Mouse (Mus musculus) heart, embryonic 13.5 days (tissue): ENCODE measurements at regions not wholly inside any gene's neighbourhood (a gene's known extent, or its start where the extent isn't known, plus 50 kb on each side); places are given as distances from the start of the nearest gene placed in this dataset.

Experiments used
- ATAC-seq: fragments of 200-750 bp; cut with Nextera tagmentation; 2 replicates; pipeline ENCODE4 v1.8.0; 2017; ENCODE audit warnings: moderate TSS enrichment; ENCODE audit not compliant: insufficient number of reproducible peaks, low FRiP score, low TSS enrichment; ENCODE audit errors: extremely low read depth
- H3K27ac ChIP-seq: fragments of 300-500 bp; sonication (generic); replicated peaks from 2 replicates; pipeline ENCODE4 v1.5.1; 2015; ENCODE audit warnings: moderate library complexity, mild to moderate bottlenecking, inconsistent platforms
- H3K27me3 ChIP-seq: fragments of 300-500 bp; sonication (generic); replicated peaks from 2 replicates; pipeline ENCODE4 v1.6.1; 2015; ENCODE audit warnings: mild to moderate bottlenecking, inconsistent platforms
- H3K36me3 ChIP-seq: fragments of 300-500 bp; sonication (generic); 2 replicates; pipeline ENCODE4 v1.6.1; 2015; ENCODE audit warnings: mild to moderate bottlenecking, inconsistent platforms
- H3K4me1 ChIP-seq: fragments of 300-500 bp; sonication (generic); 2 replicates; pipeline ENCODE4 v1.6.1; 2015; ENCODE audit warnings: inconsistent platforms
- H3K4me2 ChIP-seq: fragments of 300-500 bp; sonication (generic); 2 replicates; pipeline ENCODE4 v1.6.1; 2015; ENCODE audit warnings: inconsistent platforms, mild to moderate bottlenecking, moderate library complexity
- H3K4me3 ChIP-seq: fragments of 300-500 bp; sonication (generic); 2 replicates; pipeline ENCODE4 v1.5.1; 2015; ENCODE audit warnings: moderate library complexity, mild to moderate bottlenecking, inconsistent platforms
- H3K9ac ChIP-seq: fragments of 300-500 bp; sonication (generic); 2 replicates; pipeline ENCODE4 v1.6.1; 2015; ENCODE audit warnings: inconsistent platforms, mild to moderate bottlenecking, moderate library complexity
- H3K9me3 ChIP-seq: fragments of 300-500 bp; sonication (generic); 2 replicates; pipeline ENCODE4 v1.6.1; 2016; ENCODE audit warnings: inconsistent platforms
- WGBS: fragments of 180-500 bp; shearing (Covaris S2); methylation state at CpG from one replicate; pipeline ENCODE4 v1.1.7; 2015; ENCODE audit warnings: mixed read lengths; 5-methylcytosine and 5-hydroxymethylcytosine counted together

GRCm38 (mm10) chr5:148776796-148777659 is 152.1 kb downstream of the Katnal1 start:
- Histone ChIP-seq H3K9me3 (no peaks in the 10 kb centered on the region), H3K9ac (no peak overlapping the region), H3K4me2 (no peak overlapping the region), H3K36me3 (no peaks in the 10 kb centered on the region), H3K27ac (no peak overlapping the region), H3K4me1 (peaks cover 17% of the 10 kb centered on the region), H3K4me3 (no peak overlapping the region), H3K27me3 (no peaks in the 10 kb centered on the region)
- no peak for ATAC-seq
- 65% methylated on average over 20 of the region's 20 CpGs for WGBS

GRCm38 (mm10) chr5:148775232-148775631 is 153.9 kb downstream of the Katnal1 start:
- H3K9me3 ChIP-seq: no peaks in the 10 kb centered on the region
- no peaks in the 10 kb centered on the region for H3K27me3 ChIP-seq
- H3K9ac ChIP-seq: no peak overlapping the region
- H3K4me2 ChIP-seq: no peak overlapping the region
- no peaks in the 10 kb centered on the region for H3K36me3 ChIP-seq
- peaks cover 17% of the 10 kb centered on the region for H3K4me1 ChIP-seq
- 70% methylated on average over 3 of the region's 3 CpGs for WGBS
- H3K4me3 ChIP-seq: no peak overlapping the region
- H3K27ac ChIP-seq: no peak overlapping the region
- no peak for ATAC-seq

GRCm38 (mm10) chr5:148774446-148774845 is 154.7 kb downstream of the Katnal1 start:
- no peak overlapping the region for H3K4me2 ChIP-seq

GRCm38 (mm10) chr5:148769452-148769851 is 159.7 kb downstream of the Katnal1 start:
- no peaks in the 10 kb centered on the region for H3K27me3 ChIP-seq
- WGBS: 76% methylated on average over 4 of the region's 4 CpGs
- no peaks in the 10 kb centered on the region for H3K36me3 ChIP-seq
- ATAC-seq: no peak
- H3K4me2 ChIP-seq: no peak overlapping the region
- H3K4me1 ChIP-seq: peaks cover 16% of the 10 kb centered on the region
- no peak overlapping the region for H3K4me3 ChIP-seq
- peaks cover 3% of the 10 kb centered on the region; the same call in 1 of the 2 replicates for H3K9me3 ChIP-seq
- H3K27ac ChIP-seq: no peak overlapping the region
- no peak overlapping the region for H3K9ac ChIP-seq

More at GRCm38 (mm10) chr5:148774446-148774845, 154.7 kb downstream of the Katnal1 start:
- H3K9ac ChIP-seq: no peak overlapping the region
- no peak for ATAC-seq
- WGBS: 44% methylated on average over 3 of the region's 3 CpGs
- H3K36me3 ChIP-seq: no peaks in the 10 kb centered on the region
- H3K27ac ChIP-seq: no peak overlapping the region
- H3K9me3 ChIP-seq: no peaks in the 10 kb centered on the region
- H3K4me1 ChIP-seq: peaks cover 17% of the 10 kb centered on the region
- no peaks in the 10 kb centered on the region for H3K27me3 ChIP-seq
- H3K4me3 ChIP-seq: no peak overlapping the region

GRCm38 (mm10) chr5:148768346-148768745 is 160.8 kb downstream of the Katnal1 start:
- WGBS: 60% methylated on average over 7 of the region's 7 CpGs

GRCm38 (mm10) chr5:148765993-148766392 is 163.1 kb downstream of the Katnal1 start:
- no peak overlapping the region for H3K27ac ChIP-seq
- H3K27me3 ChIP-seq: no peaks in the 10 kb centered on the region
- H3K9ac ChIP-seq: no peak overlapping the region
- ATAC-seq: no peak
- 70% methylated on average over 7 of the region's 7 CpGs for WGBS
- H3K4me3 ChIP-seq: no peak overlapping the region
- H3K36me3 ChIP-seq: no peaks in the 10 kb centered on the region
- peaks cover 4% of the 10 kb centered on the region; the same call in 1 of the 2 replicates for H3K9me3 ChIP-seq
- no peak overlapping the region for H3K4me2 ChIP-seq
- H3K4me1 ChIP-seq: peaks cover 8% of the 10 kb centered on the region

More at GRCm38 (mm10) chr5:148768346-148768745, 160.8 kb downstream of the Katnal1 start:
- peaks cover 9% of the 10 kb centered on the region for H3K4me1 ChIP-seq
- H3K4me2 ChIP-seq: no peak overlapping the region
- no peak overlapping the region for H3K4me3 ChIP-seq
- H3K36me3 ChIP-seq: no peaks in the 10 kb centered on the region
- H3K27ac ChIP-seq: no peak overlapping the region
- H3K27me3 ChIP-seq: no peaks in the 10 kb centered on the region
- no peak overlapping the region for H3K9ac ChIP-seq
- ATAC-seq: no peak
- H3K9me3 ChIP-seq: peaks cover 4% of the 10 kb centered on the region; the same call in 1 of the 2 replicates

- WGBS: 78% methylated on average over 9 of the region's 9 CpGs
- Histone ChIP-seq H3K4me1 (peaks cover 12% of the 10 kb centered on the region), H3K27me3 (no peaks in the 10 kb centered on the region), H3K36me3 (no peaks in the 10 kb centered on the region), H3K4me3 (no peak overlapping the region), H3K9ac (no peak overlapping the region), H3K27ac (no peak overlapping the region), H3K4me2 (no peak overlapping the region), H3K9me3 (peaks cover 9% of the 10 kb centered on the region; the same call in 1 of the 2 replicates)
- no peak for ATAC-seq
These were observed 169.0 kb downstream of the Katnal1 start for GRCm38 (mm10) chr5:148760108-148760507.

- Histone ChIP-seq H3K4me2 (no peak overlapping the region), H3K4me3 (no peak overlapping the region), H3K9me3 (peaks cover 5% of the 10 kb centered on the region; the same call in 1 of the 2 replicates), H3K36me3 (no peaks in the 10 kb centered on the region), H3K4me1 (peaks cover 15% of the 10 kb centered on the region), H3K27ac (no peak overlapping the region), H3K9ac (no peak overlapping the region), H3K27me3 (no peaks in the 10 kb centered on the region)
- ATAC-seq: no peak
- WGBS: 75% methylated on average over 7 of the region's 7 CpGs
These were observed 170.3 kb downstream of the Katnal1 start for GRCm38 (mm10) chr5:148758786-148759185.

GRCm38 (mm10) chr5:148757715-148758114 is 171.4 kb downstream of the Katnal1 start:
- Histone ChIP-seq H3K27me3 (no peaks in the 10 kb centered on the region), H3K4me3 (no peak overlapping the region), H3K9me3 (peaks cover 6% of the 10 kb centered on the region; the same call in 1 of the 2 replicates), H3K9ac (no peak overlapping the region), H3K27ac (no peak overlapping the region), H3K4me1 (peaks cover 15% of the 10 kb centered on the region), H3K4me2 (no peak overlapping the region), H3K36me3 (no peaks in the 10 kb centered on the region)
- ATAC-seq: no peak; the same call in 1 of the 2 replicates
- WGBS: 55% methylated on average over 5 of the region's 5 CpGs

GRCm38 (mm10) chr5:148757236-148757635 is 171.9 kb downstream of the Katnal1 start:
- H3K4me3 ChIP-seq: no peak overlapping the region
- no peak overlapping the region for H3K4me2 ChIP-seq
- H3K9ac ChIP-seq: no peak overlapping the region
- 62% methylated on average over 8 of the region's 8 CpGs for WGBS
- H3K4me1 ChIP-seq: peaks cover 15% of the 10 kb centered on the region
- peaks cover 9% of the 10 kb centered on the region; the same call in 1 of the 2 replicates for H3K9me3 ChIP-seq
- ATAC-seq: no peak
- no peak overlapping the region for H3K27ac ChIP-seq
- no peaks in the 10 kb centered on the region for H3K36me3 ChIP-seq
- H3K27me3 ChIP-seq: no peaks in the 10 kb centered on the region

- no peaks in the 10 kb centered on the region for H3K36me3 ChIP-seq
- no peak overlapping the region for H3K9ac ChIP-seq
- no peak overlapping the region for H3K4me2 ChIP-seq
- WGBS: 77% methylated on average over 16 of the region's 16 CpGs
- ATAC-seq: no peak
- peaks cover 9% of the 10 kb centered on the region; the same call in 1 of the 2 replicates for H3K9me3 ChIP-seq
- H3K4me1 ChIP-seq: peaks cover 15% of the 10 kb centered on the region
- H3K4me3 ChIP-seq: no peak overlapping the region
- H3K27me3 ChIP-seq: no peaks in the 10 kb centered on the region
- no peak overlapping the region for H3K27ac ChIP-seq
These were observed 172.7 kb downstream of the Katnal1 start for GRCm38 (mm10) chr5:148756246-148756930.
